Mouse (Mus musculus) spleen, adult 2 months (tissue): ENCODE results near the gene Meioc. TPM values are rescaled to one million over a fixed set of nuclear protein-coding genes. Genes with fewer than 3 reads are reported as not detected.

Source experiments
- DNase-seq, 2 experiments: peaks; one replicate each; pipeline versions ENCODE4 v3.0.0 to v3.0.0-alpha.2; 2012 to 2021; ENCODE audit warnings: low spot score in 2 of 2, low read depth in 1 of 2
- H3K27ac ChIP-seq: fragments of 200-500 bp; 2 replicates; pipeline ENCODE4 v1.5.1; 2012; ENCODE audit warnings: low read length, inconsistent platforms; ENCODE audit not compliant: insufficient read depth
- H3K27me3 ChIP-seq: fragments of 200-500 bp; 2 replicates; pipeline ENCODE4 v1.6.1; 2012; ENCODE audit warnings: mild to moderate bottlenecking, moderate library complexity, low read length, inconsistent platforms; ENCODE audit not compliant: control insufficient read depth, insufficient read depth
- H3K36me3 ChIP-seq: fragments of 200-500 bp; 2 replicates; pipeline ENCODE4 v1.6.1; 2012; ENCODE audit warnings: mild to moderate bottlenecking, low read length, inconsistent platforms; ENCODE audit not compliant: control insufficient read depth, insufficient read depth
- H3K4me1 ChIP-seq: fragments of 200-500 bp; 2 replicates; pipeline ENCODE4 v1.6.1; 2011; ENCODE audit warnings: inconsistent platforms; ENCODE audit not compliant: control insufficient read depth, insufficient read depth, insufficient read length
- H3K4me3 ChIP-seq: fragments of 200-500 bp; 2 replicates; pipeline ENCODE4 v1.5.1; 2011; ENCODE audit warnings: mild to moderate bottlenecking, inconsistent platforms; ENCODE audit not compliant: insufficient read depth, insufficient read length; ENCODE audit errors: extremely low read depth
- CTCF ChIP-seq: fragments of 200-500 bp; IDR thresholded peaks from 2 replicates; pipeline ENCODE4 v1.5.1; 2011; ENCODE audit warnings: mild to moderate bottlenecking, inconsistent platforms; ENCODE audit not compliant: insufficient read depth, insufficient read length, insufficient replicate concordance; ENCODE audit errors: extremely low read depth
- POLR2A ChIP-seq: fragments of 200-500 bp; IDR thresholded peaks from 2 replicates; pipeline ENCODE4 v1.6.1; 2011; ENCODE audit warnings: low read depth, low read length, inconsistent platforms
- WGBS: fragments of 180-500 bp; shearing (Covaris S2); methylation state at CpG from one replicate; pipeline ENCODE4 v1.1.7; 2018; 5-methylcytosine and 5-hydroxymethylcytosine counted together
- polyA plus RNA-seq: library from polyadenylated mRNA; depleted of rRNA; stranded (reverse); fragments of >200 nt; gene quantifications from 2 replicates; pipeline ENCODE4 v1.2.3, GENCODE M21; 2012

The Meioc gene
- polyA plus RNA-seq, 1 experiment: not detected

DNA sequence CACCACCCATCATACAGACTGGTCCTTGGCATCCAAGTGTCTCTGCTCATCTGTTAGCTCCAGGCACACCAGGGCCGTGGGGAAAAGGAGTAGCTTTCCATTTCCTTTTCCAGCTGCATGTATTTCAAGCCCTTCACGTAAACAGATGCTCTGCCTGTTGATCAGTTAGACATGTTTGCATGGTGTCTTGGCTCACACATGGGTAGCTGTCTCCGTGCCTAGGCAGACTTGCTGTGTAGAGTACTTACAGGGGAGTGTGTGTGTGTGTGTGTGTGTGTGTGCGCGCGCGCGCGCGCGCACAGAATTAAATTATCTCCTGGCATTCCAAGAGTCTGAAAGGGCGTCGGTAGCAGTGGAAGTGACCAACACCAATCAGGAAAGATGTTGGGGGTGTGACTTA, 17.3 kb upstream of the Meioc start:
- H3K4me1 ChIP-seq: no peaks in the 10 kb centered on the region
- 91% methylated on average over 13 of the region's 13 CpGs for WGBS
- H3K4me3 ChIP-seq: no peak overlapping the region
- no peak for DNase-seq
- no peak for TF ChIP-seq CTCF
- no peak for TF ChIP-seq POLR2A
- H3K36me3 ChIP-seq: no peaks in the 10 kb centered on the region
- no peaks in the 10 kb centered on the region for H3K27me3 ChIP-seq
- H3K27ac ChIP-seq: no peak overlapping the region

DNA sequence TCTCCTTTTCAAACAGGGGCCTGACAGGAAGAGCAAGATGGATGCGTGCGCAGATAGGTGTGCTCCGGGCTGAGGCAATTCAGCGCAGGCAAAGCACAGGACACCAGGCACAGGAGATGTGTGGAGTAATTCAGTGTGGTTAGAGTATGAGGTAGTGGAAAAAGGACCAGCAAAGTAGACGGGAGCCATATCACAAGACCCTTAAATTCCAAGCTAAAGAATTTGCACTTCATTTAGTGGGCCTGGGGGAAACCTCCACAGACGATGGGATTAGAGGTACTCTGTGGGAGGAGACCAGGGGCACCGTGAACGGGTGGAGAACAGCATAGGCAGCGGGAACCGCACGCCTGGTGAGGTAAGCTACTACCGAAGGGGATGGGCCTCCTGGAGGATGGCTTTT, 15.6 kb upstream of the Meioc start:
- H3K27me3 ChIP-seq: no peaks in the 10 kb centered on the region
- DNase-seq: no peak
- WGBS: 84% methylated on average over 12 of the region's 12 CpGs

DNA sequence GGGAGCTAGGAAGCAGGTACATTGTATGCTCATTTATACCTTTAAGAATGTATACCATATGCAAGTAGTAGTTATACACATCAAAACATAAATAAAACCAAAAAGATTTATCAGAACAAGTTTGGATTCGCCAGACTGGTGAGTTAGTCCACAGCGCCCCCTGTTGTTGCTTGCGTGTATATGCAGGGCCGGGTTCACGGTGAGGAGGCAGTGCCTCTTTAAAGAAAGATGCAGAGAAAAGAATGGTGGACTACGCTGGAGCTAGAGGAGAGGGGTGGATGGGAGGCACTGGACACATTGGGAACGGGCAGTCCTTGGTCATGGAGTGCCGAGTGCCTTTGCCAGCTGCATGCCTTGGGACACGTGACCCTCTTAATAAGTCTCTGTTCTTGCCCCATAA, 12.1 kb upstream of the Meioc start:
- Histone ChIP-seq H3K4me3 (no peak overlapping the region), H3K27me3 (no peaks in the 10 kb centered on the region), H3K4me1 (no peaks in the 10 kb centered on the region), H3K36me3 (no peaks in the 10 kb centered on the region), H3K27ac (no peak overlapping the region)
- TF ChIP-seq POLR2A (no peak), CTCF (peak; percentile 43; the same call in 1 of the 2 replicates)
- DNase-seq: peak in 1 of 2 experiments; percentile 1
- WGBS: 11% methylated on average over 9 of the region's 9 CpGs

More for the DNA sequence above, 15.6 kb upstream of the Meioc start:
- TF ChIP-seq CTCF: no peak
- no peak for TF ChIP-seq POLR2A
- no peak overlapping the region for H3K27ac ChIP-seq
- H3K4me3 ChIP-seq: no peak overlapping the region
- H3K4me1 ChIP-seq: no peaks in the 10 kb centered on the region
- H3K36me3 ChIP-seq: no peaks in the 10 kb centered on the region

DNA sequence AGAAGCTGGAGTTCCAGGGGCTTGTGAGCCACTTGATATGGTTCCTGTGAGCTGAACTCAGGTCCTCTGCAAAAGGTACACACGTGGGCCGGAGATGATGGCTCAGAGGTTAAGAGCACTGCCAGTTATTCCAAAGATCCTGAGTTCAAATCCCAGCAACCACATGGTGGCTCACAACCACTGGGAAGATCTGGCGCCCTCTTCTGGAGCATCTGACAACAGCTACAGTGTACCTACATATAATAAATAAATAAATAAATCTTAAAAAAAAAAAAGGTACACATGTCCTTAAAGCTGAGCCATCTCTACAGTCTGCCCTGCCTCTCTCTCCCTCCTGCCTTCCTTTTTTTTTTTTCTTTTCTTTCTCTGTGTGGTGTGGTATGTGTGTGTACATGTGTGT, 10.7 kb upstream of the Meioc start:
- Histone ChIP-seq H3K27me3 (no peaks in the 10 kb centered on the region), H3K4me1 (no peaks in the 10 kb centered on the region), H3K36me3 (no peaks in the 10 kb centered on the region), H3K4me3 (no peak overlapping the region), H3K27ac (no peak overlapping the region)
- WGBS: 68% methylated on average over 3 of the region's 3 CpGs
- TF ChIP-seq CTCF (no peak), POLR2A (no peak)
- DNase-seq: no peak

DNA sequence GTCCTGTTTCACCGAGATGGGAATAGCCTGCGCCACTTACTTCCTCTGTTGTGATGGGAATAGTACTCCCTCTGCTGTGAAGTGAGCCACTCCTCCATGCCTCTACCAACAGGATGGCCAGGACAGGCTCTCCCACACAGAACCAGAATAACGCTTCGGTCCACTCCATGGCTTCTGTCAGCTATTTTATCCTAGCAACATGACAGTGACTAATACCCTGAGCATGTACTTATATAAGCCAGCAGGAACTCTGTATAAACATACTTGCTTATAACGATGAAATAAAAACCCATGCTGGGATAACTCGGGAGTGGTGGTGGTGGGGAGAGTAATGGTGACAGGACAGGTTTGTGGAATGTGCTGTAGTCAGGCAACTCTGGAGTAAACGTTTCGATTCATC, 7.6 kb upstream of the Meioc start:
- no peaks in the 10 kb centered on the region for H3K27me3 ChIP-seq
- no peak for TF ChIP-seq CTCF
- TF ChIP-seq POLR2A: no peak
- no peak for DNase-seq
- WGBS: 82% methylated on average over 8 of the region's 8 CpGs
- H3K4me3 ChIP-seq: no peak overlapping the region
- H3K27ac ChIP-seq: no peak overlapping the region
- no peaks in the 10 kb centered on the region for H3K36me3 ChIP-seq
- no peaks in the 10 kb centered on the region for H3K4me1 ChIP-seq

DNA sequence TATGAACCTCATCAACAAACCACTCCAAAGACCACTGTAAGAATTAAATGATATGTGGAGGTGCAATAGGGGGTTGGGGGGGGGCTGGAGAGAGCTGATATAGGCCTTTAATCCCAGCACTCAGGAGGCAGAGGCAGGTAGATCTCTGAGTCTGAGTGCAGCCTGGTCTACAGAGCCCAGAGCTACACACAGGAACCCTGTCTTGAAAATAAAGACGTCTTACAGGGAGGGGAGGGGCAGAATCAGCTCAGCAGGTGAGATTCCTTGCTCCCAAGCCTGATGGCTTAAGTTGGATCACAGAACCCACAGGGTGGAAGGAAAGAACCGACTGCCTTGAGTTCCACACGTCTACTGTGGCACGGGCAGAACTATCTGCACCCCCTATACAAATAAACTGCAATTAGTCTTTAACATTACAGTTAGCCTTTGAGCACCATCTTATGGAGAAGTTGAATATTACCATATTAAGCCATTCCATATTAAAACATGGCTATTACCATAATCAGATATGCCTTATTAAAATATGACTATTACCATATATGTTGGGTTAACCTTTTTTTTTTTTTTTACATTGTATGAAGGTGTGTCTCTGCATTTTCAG, 7.1 kb upstream of the Meioc start:
- H3K27ac ChIP-seq: no peak overlapping the region
- no peaks in the 10 kb centered on the region for H3K4me1 ChIP-seq
- no peak overlapping the region for H3K4me3 ChIP-seq
- no peaks in the 10 kb centered on the region for H3K27me3 ChIP-seq
- no peak for TF ChIP-seq CTCF
- TF ChIP-seq POLR2A: no peak
- H3K36me3 ChIP-seq: no peaks in the 10 kb centered on the region
- no peak for DNase-seq
- WGBS: 16% methylated on average over 4 of the region's 4 CpGs

DNA sequence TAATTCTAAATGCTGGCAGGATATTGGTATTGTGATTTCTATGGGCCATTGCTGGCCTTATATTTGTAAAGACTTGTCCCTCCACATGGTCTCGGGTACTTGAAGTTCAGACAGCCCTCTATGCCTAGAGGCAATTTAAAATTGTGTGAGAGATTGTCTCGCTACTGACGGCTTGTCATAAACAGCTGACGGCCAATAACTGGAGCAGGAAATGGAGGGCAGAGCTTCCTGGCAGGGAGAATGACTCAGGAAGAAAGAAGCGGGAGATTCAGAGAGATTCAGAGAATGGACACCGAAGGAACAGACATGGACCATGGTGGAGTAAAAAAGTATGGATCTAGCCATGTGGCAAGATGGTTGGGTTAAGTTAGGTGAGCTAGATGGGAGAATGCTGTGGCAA, 6.6 kb upstream of the Meioc start:
- TF ChIP-seq POLR2A (no peak), CTCF (no peak)
- H3K4me3 ChIP-seq: no peak overlapping the region
- H3K36me3 ChIP-seq: no peaks in the 10 kb centered on the region
- no peaks in the 10 kb centered on the region for H3K4me1 ChIP-seq
- H3K27me3 ChIP-seq: no peaks in the 10 kb centered on the region
- DNase-seq: no peak
- 13% methylated on average over 6 of the region's 6 CpGs for WGBS
- no peak overlapping the region for H3K27ac ChIP-seq

DNA sequence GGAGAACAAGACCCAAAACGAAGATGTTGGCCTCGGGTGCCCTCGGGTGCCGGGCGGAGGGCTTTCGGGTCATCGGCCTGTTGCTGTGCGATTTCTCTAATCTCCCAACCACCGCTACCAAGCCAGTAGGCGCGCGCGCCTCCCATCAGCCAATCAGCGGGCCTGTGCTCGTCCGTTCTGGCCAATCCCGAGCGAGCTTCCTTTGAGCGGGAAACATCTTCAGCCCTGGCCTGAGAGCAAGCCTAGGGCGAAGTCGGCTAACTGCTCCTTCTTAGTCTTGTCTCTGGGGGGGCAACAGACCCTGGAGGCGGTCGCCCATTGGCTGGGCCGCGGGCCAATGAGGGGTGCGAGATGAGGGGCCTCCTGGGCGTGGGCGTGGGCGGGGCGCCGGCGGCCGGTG, 1.6 kb downstream of the Meioc start:
- TF ChIP-seq POLR2A (no peak), CTCF (no peak)
- Histone ChIP-seq H3K27me3 (peaks cover 13% of the 10 kb centered on the region), H3K4me3 (no peak overlapping the region), H3K36me3 (no peaks in the 10 kb centered on the region), H3K27ac (no peak overlapping the region), H3K4me1 (no peaks in the 10 kb centered on the region)
- no peak for DNase-seq
- 74% methylated on average over 33 of the region's 33 CpGs for WGBS
